Mouse (Mus musculus) adrenal gland, adult 8-10 months (tissue): ENCODE data around the gene Polr2a. TPM values are rescaled to one million over a fixed set of nuclear protein-coding genes. Genes with fewer than 3 reads are reported as not detected.

Source experiments
- DNase-seq: peaks from one replicate; pipeline ENCODE4 v3.0.0; 2022
- total RNA-seq, 4 experiments: library from RNA; stranded (reverse); gene quantifications; 2 replicates each; pipeline ENCODE4 v1.2.4; 2022

Polr2a gene
- total RNA-seq, result 100 to 1,000 TPM in 2 of 4 experiments, 10 to 100 TPM in 2; 85.2 to 125 (median 101) TPM

DNA sequence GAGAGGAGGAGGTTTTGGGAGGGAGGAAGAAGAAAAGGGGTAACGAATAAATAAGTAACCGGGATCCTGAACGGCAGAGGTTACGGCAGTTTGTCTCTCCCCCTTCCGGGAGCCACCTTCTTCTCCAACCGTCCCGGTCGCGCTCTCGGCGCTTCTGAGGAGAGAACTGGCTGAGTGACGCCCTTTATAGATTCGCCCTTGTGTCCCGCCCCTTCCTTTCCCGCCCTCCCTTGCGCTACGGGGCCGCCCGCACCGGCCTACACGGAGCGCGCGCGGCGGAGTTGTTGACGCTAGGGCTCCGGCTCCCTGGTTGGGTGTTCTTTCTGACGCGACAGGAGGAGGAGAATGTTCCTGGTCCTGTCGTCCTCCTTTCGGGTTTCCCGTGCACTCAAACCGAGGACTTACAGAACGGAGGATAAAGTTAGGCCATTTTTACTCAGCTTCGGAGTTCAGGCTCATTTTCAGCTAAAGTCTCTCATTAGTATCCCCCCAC is at the start of gene Polr2a:
Gene Polr2a (minus strand): TSS at position 160 of the 493 bp plus-strand sequence.
- peak; percentile 95 for DNase-seq

DNA sequence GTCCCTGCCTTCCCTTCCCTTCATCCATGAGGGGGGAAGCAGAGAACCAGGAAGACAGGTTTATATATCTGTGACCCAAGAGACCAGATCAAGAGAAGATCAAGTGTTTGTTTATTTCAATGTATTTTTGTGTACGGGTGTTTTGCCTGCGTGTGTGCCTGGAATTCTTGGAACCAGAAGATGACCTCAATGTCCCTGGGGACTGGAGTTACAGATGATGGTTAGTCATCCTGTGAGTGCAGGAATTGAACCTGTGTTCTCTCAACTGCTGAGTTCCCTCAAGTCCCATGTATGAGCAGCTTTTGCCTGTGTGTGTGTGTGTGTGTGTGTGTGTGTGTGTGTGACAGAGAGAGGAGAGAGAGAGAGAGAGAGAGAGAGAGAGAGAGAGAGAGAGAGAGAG is 49.2 kb upstream of the Polr2a start:
- no peak for DNase-seq

- no peak for DNase-seq
Observed at GRCm38 (mm10) chr11:69806378-69806777, 47.9 kb upstream of the Polr2a start.

GRCm38 (mm10) chr11:69804972-69805909 is 46.8 kb upstream of the Polr2a start, which contains the start of gene Tmem102:
Tmem102 (minus strand) TSS chr11:69805624.
- no peak for DNase-seq

GRCm38 (mm10) chr11:69804652-69804940 is 46.2 kb upstream of the Polr2a start:
- DNase-seq, result no peak

DNA sequence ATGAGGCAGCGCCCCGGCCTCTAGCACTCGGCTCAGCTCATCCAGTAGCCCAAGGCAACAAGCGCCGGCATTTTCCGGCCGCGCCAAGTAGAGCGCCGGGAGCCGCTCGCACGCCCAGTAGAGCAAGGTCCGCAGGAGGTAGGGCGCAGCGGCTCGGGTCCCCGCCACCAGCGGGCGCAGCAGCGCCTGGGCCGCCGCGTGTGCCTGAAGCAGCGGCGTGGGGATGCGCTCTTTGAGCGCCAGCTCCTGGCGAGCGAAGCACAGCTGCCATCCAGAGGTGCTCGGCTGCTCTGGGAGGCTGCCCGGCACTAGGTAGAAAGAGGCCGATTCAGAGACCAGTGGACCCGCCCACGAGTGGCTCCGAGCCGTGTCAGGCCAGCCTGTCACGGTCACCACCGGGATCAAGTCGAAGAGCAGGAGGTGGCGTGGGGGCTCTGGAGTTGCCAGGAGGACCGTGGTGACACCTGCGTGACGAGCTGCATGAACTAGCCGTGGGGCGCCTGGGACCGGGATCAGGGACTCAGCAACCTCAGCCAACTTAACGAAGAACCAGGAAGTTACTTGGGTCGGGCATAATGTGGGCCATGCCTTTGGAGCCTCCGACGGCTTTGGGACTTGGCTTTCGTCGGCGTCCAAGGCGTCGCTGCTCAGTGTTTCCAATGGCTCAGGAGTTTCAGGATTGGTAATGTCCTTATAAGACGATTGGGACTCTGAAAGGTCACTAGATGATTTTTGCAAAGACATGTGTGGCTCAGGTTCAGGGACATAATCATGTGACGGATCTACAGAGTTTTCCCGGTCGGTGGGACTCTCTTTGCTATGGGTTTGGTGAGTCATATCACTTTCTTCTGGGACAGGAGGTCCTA is 45.6 kb upstream of the Polr2a start:
- DNase-seq, result peak; percentile 77

GRCm38 (mm10) chr11:69803328-69803727 is 44.9 kb upstream of the Polr2a start:
- DNase-seq, result no peak

- DNase-seq, result peak; percentile 81
Observed at GRCm38 (mm10) chr11:69802648-69803105, 44.2 kb upstream of the Polr2a start.

DNA sequence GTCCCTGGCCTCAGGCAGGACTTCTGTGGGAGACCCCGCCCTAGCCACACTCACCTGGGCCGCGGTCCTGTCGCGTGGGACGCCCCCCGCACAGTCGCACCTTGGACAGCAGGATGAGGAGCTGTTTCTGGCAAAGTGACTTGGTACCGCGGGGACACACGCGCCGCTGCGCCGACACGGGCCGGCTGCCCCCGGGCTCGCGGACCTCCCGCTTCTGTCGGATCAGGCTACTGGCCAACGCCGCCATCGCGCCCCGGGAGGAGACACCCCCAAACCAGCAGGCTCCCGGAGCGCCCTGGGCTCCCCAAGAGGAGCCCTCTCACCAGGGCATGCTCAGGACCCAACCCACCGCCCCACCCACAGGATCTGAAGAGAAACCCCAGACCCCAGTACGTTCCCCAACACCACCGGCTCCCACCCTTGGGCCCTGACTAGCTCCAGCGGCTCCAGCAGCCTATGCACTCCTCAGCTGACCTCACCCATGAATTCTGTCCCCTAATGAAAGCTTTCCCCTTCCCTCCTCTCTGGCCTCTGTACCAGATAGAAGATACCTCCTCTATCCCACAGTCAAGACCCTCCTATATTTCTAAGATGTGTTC is 43.0 kb upstream of the Polr2a start, which contains the start of gene Fgf11:
Gene Fgf11 (minus strand): TSS at position 479 of the 599 bp plus-strand sequence.
- no peak for DNase-seq

GRCm38 (mm10) chr11:69800392-69801197 is 42.2 kb upstream of the Polr2a start:
- no peak for DNase-seq

DNA sequence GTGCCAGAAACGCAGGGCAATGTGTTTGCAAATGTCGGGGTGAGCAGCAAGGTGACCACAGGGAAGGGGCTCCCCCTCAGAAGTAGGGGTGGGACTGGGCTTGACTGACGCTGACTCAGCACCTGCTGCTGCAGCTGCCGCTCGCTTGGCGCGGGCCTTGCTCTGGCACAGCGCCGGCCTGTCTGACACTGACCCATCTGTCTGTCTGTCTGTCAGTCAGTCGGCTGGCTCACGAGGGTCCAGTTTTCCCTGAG is 41.6 kb upstream of the Polr2a start:
- DNase-seq, result no peak

GRCm38 (mm10) chr11:69799394-69800137 is 41.1 kb upstream of the Polr2a start:
- no peak for DNase-seq

DNA sequence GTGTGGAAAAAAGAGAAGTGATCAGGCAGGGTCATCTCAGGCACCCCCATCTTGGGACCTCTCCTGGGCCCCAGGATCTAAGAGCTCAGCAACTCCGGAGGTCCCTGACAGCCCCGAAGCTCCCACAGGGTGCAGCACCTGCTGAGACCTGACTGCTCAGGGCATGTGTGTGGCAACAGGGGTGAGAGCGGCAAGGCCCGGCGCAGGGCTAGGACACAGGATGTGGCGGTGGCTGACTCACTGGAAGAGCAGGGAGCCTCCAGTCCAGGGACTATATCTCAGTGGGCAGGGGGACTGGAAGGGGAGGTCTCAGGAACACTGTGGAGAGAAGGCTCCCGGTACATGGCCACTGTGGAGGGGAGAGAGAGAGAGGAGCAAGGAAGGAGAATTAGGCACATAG is 39.5 kb upstream of the Polr2a start:
- no peak for DNase-seq

DNA sequence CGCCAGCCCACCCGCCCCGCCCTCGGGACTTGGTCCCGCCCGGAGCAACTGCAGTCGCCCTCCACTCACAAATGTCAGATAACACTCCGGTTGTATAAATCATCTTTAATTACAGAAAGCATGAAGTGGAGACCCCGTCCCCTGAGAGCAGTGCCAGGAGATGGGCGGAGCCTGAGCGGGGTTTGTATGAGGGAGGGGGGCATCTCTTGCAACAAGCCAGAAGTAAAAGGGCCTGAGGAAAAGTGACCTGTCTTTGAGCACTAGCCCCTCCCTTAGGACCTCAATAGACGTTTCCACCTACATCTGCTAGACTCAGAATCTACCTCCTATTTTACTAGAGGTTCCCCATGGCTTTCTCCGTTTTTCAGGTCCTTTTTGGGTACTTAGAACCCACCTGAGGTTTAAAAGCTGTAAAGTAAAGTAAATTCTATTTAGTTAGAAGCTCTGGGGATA is 37.6 kb upstream of the Polr2a start:
- DNase-seq, result no peak

DNA sequence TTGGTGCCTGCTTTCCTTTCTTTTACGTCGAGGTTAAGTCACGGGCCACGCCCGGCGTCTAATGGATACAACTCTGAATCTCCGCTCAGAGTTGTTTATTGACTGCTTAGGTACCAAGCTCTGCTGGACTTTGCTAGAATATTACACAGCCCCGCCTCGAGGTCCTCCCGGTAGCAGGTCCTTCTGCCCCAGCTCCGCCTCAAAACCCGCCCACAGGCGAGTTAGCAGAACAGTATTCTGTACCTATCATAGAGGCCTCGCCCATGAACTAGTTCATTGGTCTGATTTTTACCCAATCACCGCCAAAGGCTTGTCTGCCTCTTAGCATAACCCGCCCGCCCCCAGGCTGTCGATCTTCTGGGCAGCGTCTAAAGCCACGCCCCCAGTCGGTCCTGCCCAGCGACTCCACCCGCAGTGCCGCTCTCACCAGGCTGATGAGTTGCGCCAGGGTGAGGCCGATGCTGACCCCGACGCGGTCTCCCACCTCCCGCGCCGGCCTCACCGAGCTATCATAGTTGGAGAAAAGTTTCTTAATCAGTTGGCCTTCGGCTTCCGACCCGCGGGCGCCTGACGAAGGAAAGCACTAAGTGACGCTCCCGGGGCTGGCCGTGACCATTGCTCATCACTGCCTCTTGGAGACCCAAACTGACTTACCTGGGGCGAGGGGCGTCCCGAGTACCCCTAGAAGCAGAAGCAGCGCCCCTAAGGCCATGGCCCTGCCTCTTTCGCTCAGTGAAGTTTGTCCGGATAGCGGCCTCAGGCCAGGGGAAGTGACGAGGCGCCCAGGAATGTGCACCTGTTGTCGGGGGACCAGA is 36.9 kb upstream of the Polr2a start, which contains the start of gene Chrnb1:
Gene Chrnb1 (minus strand): TSS at position 776 of the 815 bp plus-strand sequence.
- DNase-seq, result peak; percentile 96

DNA sequence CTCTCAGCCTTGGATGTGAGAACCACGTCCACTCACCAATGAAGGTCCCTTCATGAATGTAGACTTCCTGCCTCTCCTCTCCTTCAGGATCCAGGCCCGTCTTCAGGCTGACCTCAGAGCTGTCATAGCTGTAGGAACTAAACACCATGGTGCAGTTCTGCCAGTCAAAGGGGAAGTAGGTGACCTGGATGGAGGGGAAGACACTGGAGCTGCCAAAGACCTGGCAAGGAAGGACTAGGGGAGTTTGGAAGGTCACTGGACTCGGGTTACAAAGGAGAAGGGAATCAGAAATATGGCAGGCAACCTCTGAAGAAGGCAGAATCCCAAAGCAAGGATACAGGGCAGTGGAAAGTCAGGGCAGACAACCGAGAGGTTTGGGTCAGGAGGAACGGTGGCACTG is 35.0 kb upstream of the Polr2a start:
- DNase-seq, result no peak

- DNase-seq, result no peak
Observed at GRCm38 (mm10) chr11:69791420-69791819, 33.0 kb upstream of the Polr2a start.

GRCm38 (mm10) chr11:69789431-69789830 is 31.0 kb upstream of the Polr2a start:
- no peak for DNase-seq

GRCm38 (mm10) chr11:69787306-69787705 is 28.9 kb upstream of the Polr2a start:
- DNase-seq, result no peak

DNA sequence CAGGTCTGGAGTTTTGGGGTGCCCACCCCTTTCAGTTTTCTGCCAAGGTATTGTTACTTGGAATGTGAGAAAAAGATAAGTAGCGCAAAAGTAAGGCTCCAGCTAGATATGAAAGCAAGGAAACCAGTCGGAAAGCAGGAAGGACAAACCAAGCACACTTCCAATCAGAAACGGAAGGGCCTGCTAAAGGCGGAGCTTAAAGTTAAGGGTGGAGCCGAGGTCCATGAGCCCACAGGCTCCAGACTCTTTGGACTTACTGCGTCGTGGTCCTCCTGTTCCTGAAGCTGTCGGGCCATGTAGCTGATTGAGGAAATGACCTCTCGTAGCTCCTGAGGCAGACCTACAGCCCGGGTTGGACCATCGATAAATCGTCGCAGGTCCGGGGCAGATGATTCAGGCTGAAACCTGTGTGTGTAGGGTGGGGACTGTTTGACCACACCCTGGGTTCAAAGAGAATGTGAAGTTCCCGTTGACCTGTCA is 26.4 kb upstream of the Polr2a start:
- DNase-seq, result no peak
